Mouse (Mus musculus) kidney, embryonic 16.5 days (tissue): ENCODE data around the gene Abtb2. TPM values are rescaled to one million over a fixed set of nuclear protein-coding genes. Genes with fewer than 3 reads are reported as not detected.

Experiments used
- ATAC-seq: fragments of 200-750 bp; cut with Nextera tagmentation; 2 replicates; pipeline ENCODE4 v1.8.0; 2017; ENCODE audit warnings: moderate TSS enrichment; ENCODE audit not compliant: low FRiP score, low TSS enrichment
- H3K27ac ChIP-seq: fragments of 300-500 bp; sonication (generic); 2 replicates; pipeline ENCODE4 v1.5.1; 2014; ENCODE audit warnings: low read length
- H3K27me3 ChIP-seq: fragments of 300-500 bp; sonication (generic); 2 replicates; pipeline ENCODE4 v1.6.1; 2014; ENCODE audit warnings: low read length, control low read depth, mixed read lengths; ENCODE audit not compliant: insufficient read depth
- H3K36me3 ChIP-seq: fragments of 300-500 bp; sonication (generic); 2 replicates; pipeline ENCODE4 v1.6.1; 2014; ENCODE audit warnings: low read length, control low read depth, mixed read lengths; ENCODE audit not compliant: insufficient read depth
- H3K4me1 ChIP-seq: fragments of 300-500 bp; sonication (generic); 2 replicates; pipeline ENCODE4 v1.6.1; 2014; ENCODE audit warnings: low read length, control low read depth, mixed read lengths; ENCODE audit not compliant: insufficient read depth
- H3K4me2 ChIP-seq: fragments of 300-500 bp; sonication (generic); replicated peaks from 2 replicates; pipeline ENCODE4 v1.6.1; 2014; ENCODE audit warnings: low read depth, low read length
- H3K4me3 ChIP-seq: fragments of 300-500 bp; sonication (generic); 2 replicates; pipeline ENCODE4 v1.5.1; 2014; ENCODE audit warnings: mild to moderate bottlenecking, low read length
- H3K9ac ChIP-seq: fragments of 300-500 bp; sonication (generic); replicated peaks from 2 replicates; pipeline ENCODE4 v1.6.1; 2014; ENCODE audit warnings: low read length
- H3K9me3 ChIP-seq: fragments of 300-500 bp; sonication (generic); 2 replicates; pipeline ENCODE4 v1.6.1; 2016; ENCODE audit warnings: low read length, control low read depth
- WGBS: fragments of 180-500 bp; shearing (Covaris S2); extraction: QIAGEN DNeasy Blood & Tissue Kit; methylation state at CpG from one replicate; pipeline ENCODE4 v1.1.7; 2014; 5-methylcytosine and 5-hydroxymethylcytosine counted together
- polyA plus RNA-seq: library from polyadenylated mRNA; unstranded; fragments of >200 nt; fragmentation: Nextera tagmentation; extraction: Ambion mirVana; gene quantifications from 2 replicates; pipeline ENCODE4 v1.2.1, GENCODE M21; 2015

Abtb2 gene
- polyA plus RNA-seq, 1 experiment from 2014 or later = 9.3 TPM

DNA sequence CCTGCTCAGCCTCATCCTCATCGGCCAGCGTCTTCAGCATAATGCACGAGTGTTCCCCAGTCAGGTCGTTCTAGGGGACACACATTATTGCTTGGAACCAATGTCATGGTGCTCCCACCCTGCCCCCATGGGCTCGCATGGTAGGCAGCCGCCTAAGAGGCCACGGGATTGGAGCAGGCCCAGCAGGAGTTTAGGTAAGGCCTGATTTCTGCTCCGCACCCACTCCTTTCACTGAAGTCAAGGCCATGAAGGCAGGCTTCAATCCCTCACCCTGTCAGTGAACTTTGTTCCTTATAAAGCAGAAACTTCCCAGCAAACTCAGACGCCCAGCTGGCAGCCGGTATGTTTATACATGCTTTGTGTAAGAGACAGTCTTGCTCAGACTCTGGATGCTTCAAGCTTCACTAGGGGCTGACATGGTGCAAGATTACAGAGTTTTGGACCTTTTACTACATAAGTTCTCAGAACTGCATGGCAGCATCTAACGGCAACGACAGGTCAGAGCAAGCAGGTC lies 162.0 kb downstream of the Abtb2 start:
- H3K27me3 ChIP-seq = no peaks in the 10 kb centered on the region
- no peak overlapping the region for H3K4me3 ChIP-seq
- no peak overlapping the region for H3K27ac ChIP-seq
- WGBS = 78% methylated on average over 12 of the region's 12 CpGs
- no peak for ATAC-seq
- H3K4me1 ChIP-seq = no peaks in the 10 kb centered on the region
- peaks cover 50% of the 10 kb centered on the region for H3K36me3 ChIP-seq
- H3K4me2 ChIP-seq = no peak overlapping the region
- H3K9ac ChIP-seq = no peak overlapping the region
- H3K9me3 ChIP-seq = no peaks in the 10 kb centered on the region

GRCm38 (mm10) chr2:103730999-103731398 lies 164.9 kb downstream of the Abtb2 start:
- no peaks in the 10 kb centered on the region for H3K27me3 ChIP-seq
- ATAC-seq = no peak
- no peak overlapping the region for H3K9ac ChIP-seq
- H3K4me1 ChIP-seq = no peaks in the 10 kb centered on the region
- no peak overlapping the region for H3K4me3 ChIP-seq
- no peak overlapping the region for H3K4me2 ChIP-seq
- no peaks in the 10 kb centered on the region for H3K9me3 ChIP-seq
- WGBS = 85% methylated on average over 8 of the region's 8 CpGs
- no peak overlapping the region for H3K27ac ChIP-seq
- H3K36me3 ChIP-seq = peaks cover 62% of the 10 kb centered on the region

DNA sequence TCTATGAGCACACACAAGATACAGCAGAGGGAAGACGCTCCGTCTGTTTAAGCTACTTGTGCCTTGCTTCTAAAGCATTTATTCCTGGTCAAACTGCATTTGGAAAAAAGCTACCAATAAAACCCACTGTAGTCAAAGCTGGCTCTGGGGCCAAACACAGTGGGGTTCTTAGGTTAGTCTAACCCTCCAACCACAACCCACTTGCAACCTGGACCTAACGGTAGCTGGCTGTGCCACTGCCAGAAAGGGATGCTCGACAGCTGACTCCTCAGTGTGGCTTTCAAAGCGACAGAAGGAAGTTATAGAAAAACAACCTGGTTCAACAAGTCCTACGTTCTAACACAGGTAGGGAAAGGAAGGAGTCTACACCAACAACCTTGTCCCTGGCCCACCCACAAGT lies 165.3 kb downstream of the Abtb2 start:
- Histone ChIP-seq H3K9ac (no peak overlapping the region), H3K27me3 (no peaks in the 10 kb centered on the region), H3K9me3 (no peaks in the 10 kb centered on the region), H3K4me3 (no peak overlapping the region), H3K27ac (no peak overlapping the region), H3K4me1 (no peaks in the 10 kb centered on the region), H3K4me2 (no peak overlapping the region), H3K36me3 (peaks cover 61% of the 10 kb centered on the region)
- 94% methylated on average over 6 of the region's 6 CpGs for WGBS
- no peak for ATAC-seq

DNA sequence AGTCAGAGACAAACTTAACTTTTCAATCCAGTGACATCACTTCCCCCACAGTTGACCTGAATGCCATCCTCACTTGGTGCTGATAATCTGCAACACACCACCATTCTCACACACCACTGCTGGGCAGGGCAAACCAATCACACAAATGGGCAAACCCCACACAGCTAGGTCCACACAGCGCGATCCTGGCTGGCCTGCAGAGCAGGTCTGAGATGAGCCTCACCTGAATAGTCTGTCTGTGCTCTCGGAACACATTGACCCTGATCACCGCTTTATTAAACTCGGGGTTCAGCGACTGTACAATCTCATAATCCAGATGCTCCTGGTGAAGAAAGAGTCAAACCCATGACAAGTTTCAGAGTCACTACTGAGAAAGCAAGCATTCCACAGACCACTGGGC lies 176.7 kb downstream of the Abtb2 start:
- WGBS = 96% methylated on average over 6 of the region's 6 CpGs
- Histone ChIP-seq H3K4me3 (no peak overlapping the region), H3K27me3 (no peaks in the 10 kb centered on the region), H3K36me3 (peaks cover 34% of the 10 kb centered on the region), H3K4me1 (no peaks in the 10 kb centered on the region), H3K9me3 (no peaks in the 10 kb centered on the region), H3K9ac (no peak overlapping the region), H3K4me2 (no peak overlapping the region), H3K27ac (no peak overlapping the region)
- ATAC-seq = no peak

DNA sequence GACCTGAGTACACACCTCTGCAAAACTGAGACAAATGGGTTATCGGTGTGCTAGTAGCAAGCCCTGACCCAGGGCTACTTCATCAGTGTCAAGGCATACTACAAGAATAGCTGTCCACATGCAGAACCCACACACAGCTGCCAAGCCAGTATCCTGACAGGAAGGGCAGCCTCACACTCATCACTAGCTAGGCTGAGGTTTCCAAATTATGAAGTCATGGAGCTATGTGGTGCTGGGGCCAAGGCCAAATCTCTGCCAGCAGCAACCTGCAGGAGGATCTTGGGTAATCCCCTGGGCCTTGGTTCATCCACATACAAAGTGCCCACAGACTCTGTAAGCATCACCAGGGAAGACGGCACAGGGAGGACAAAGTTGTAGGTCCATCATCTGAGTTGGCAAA lies 177.4 kb downstream of the Abtb2 start:
- Histone ChIP-seq H3K27me3 (no peaks in the 10 kb centered on the region), H3K9me3 (no peaks in the 10 kb centered on the region), H3K4me2 (no peak overlapping the region), H3K4me3 (no peak overlapping the region), H3K36me3 (peaks cover 34% of the 10 kb centered on the region), H3K27ac (no peak overlapping the region), H3K4me1 (no peaks in the 10 kb centered on the region), H3K9ac (no peak overlapping the region)
- 94% methylated on average over 2 of the region's 2 CpGs for whole genome bisulfite sequencing
- ATAC-seq = no peak

DNA sequence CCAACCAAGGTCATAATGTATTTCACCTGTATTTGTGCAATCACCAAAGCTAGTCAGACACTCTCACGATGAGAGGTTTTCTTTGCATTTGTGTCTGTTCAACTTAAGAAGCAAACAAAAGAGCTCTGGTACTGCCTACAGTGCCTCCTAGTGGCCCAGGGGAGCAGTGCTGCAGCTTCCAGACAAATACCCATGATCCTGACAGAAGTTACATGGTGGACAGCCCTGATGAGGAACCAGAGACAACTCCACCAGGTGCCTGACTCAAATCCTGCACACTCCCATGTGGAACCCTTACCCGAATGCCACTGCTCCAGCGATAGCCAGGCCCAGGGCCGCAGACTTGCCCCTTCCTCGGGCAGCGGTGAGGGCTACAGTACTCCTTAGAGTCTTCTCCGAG lies 177.9 kb downstream of the Abtb2 start:
- no peak for ATAC-seq
- Histone ChIP-seq H3K27me3 (no peaks in the 10 kb centered on the region), H3K4me3 (no peak overlapping the region), H3K36me3 (peaks cover 33% of the 10 kb centered on the region), H3K9ac (no peak overlapping the region), H3K4me1 (no peaks in the 10 kb centered on the region), H3K27ac (no peak overlapping the region), H3K9me3 (no peaks in the 10 kb centered on the region), H3K4me2 (no peak overlapping the region)
- 82% methylated on average over 7 of the region's 7 CpGs for WGBS

DNA sequence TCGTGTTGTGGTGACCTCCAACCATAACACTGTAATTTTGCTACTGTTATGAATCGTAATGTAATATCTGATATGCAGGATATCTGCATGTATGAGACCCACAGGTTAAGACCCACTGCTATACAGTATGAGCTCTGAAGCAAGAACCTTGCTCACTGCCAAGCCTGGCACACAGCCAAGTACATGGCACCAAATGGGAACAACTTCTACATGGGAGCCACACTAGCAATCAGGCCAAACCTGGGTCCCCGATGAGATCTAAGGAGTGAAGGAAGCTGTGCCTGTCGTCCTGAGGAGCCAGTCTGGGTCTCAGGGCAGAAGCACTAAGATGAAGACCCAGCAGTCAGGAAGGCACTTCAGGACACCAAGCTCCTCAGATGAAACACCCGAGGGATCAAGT lies 179.4 kb downstream of the Abtb2 start:
- H3K9ac ChIP-seq = no peak overlapping the region
- no peak overlapping the region for H3K27ac ChIP-seq
- 84% methylated on average over 5 of the region's 5 CpGs for WGBS
- H3K9me3 ChIP-seq = no peaks in the 10 kb centered on the region
- no peaks in the 10 kb centered on the region for H3K27me3 ChIP-seq
- no peaks in the 10 kb centered on the region for H3K4me1 ChIP-seq
- H3K4me3 ChIP-seq = no peak overlapping the region
- H3K36me3 ChIP-seq = peaks cover 30% of the 10 kb centered on the region
- no peak overlapping the region for H3K4me2 ChIP-seq
- no peak for ATAC-seq

DNA sequence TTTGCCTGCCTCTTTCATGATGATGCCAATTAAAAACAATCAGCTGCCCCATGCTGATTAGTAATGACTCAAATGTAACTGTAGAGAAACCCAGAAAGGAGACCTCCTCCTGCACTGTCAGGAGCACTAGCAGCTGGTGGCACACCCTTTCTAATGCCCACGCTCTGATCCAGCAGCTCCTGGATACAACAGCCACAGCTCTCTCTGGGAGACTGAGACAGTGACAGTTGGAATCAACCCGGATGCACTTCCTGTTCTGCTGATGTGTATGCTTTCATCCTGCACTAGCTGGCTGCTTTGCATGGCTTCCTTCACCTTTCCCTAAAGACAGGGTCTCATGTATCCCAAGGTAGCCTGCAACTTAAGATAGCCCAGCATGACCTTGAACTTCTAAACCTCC lies 180.0 kb downstream of the Abtb2 start:
- Histone ChIP-seq H3K4me3 (no peak overlapping the region), H3K9me3 (no peaks in the 10 kb centered on the region), H3K4me1 (no peaks in the 10 kb centered on the region), H3K36me3 (peaks cover 35% of the 10 kb centered on the region), H3K9ac (no peak overlapping the region), H3K27ac (no peak overlapping the region), H3K4me2 (no peak overlapping the region), H3K27me3 (no peaks in the 10 kb centered on the region)
- WGBS = 88% methylated on average over 2 of the region's 2 CpGs
- ATAC-seq = no peak

- ATAC-seq = no peak
- Histone ChIP-seq H3K4me2 (no peak overlapping the region), H3K27ac (no peak overlapping the region), H3K27me3 (no peaks in the 10 kb centered on the region), H3K36me3 (peaks cover 39% of the 10 kb centered on the region), H3K4me3 (no peak overlapping the region), H3K4me1 (no peaks in the 10 kb centered on the region), H3K9me3 (no peaks in the 10 kb centered on the region), H3K9ac (no peak overlapping the region)
- WGBS = 92% methylated on average over 2 of the region's 2 CpGs
These were observed 180.7 kb downstream of the Abtb2 start for GRCm38 (mm10) chr2:103746761-103747160.

DNA sequence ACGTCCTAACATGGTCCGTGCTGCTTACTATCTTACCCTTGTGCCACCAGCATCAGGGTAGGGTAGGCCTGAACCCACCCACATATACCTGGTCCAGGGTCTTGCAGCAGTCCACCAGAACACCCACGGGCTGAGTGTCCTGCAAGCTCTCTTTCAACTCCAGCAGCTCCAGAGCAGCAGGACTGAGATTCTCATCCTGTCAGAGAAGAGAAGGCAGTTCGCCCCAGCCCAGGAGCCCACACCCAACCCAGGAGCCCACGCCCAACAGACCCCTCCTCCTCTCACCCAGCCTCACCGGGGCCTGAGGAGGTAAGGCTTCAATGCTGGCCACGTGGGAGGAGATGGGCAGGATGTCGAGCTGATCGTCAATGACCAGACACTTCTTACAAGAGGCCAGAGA lies 181.8 kb downstream of the Abtb2 start:
- peaks cover 41% of the 10 kb centered on the region for H3K36me3 ChIP-seq

More for the DNA sequence above, 181.8 kb downstream of the Abtb2 start:
- WGBS = 86% methylated on average over 9 of the region's 9 CpGs
- no peak overlapping the region for H3K27ac ChIP-seq
- H3K4me2 ChIP-seq = no peak overlapping the region
- no peak overlapping the region for H3K9ac ChIP-seq
- ATAC-seq = no peak
- no peaks in the 10 kb centered on the region for H3K27me3 ChIP-seq
- H3K9me3 ChIP-seq = no peaks in the 10 kb centered on the region
- no peaks in the 10 kb centered on the region for H3K4me1 ChIP-seq
- no peak overlapping the region for H3K4me3 ChIP-seq
